Mouse (Mus musculus) megakaryocyte-erythroid progenitor cell, adult 5-6 weeks (primary cell): ENCODE results near the gene Fndc10. TPM values are rescaled to one million over a fixed set of nuclear protein-coding genes. Genes with fewer than 3 reads are reported as not detected.
"Not testable (repeated sequence)": the region's sequence is repeated elsewhere in the genome, so short reads cannot be mapped to it uniquely, and the experiment has no call there.

Source experiments
- ATAC-seq: replicated peaks from 2 replicates; pipeline ENCODE4 v1.8.0; 2016; ENCODE audit warnings: mild to moderate bottlenecking, inconsistent platforms; ENCODE audit not compliant: severe bottlenecking, poor library complexity, low FRiP score, low TSS enrichment
- total RNA-seq, 2 experiments: library from RNA; stranded (forward) in 1 of 2; stranded (reverse) in 1 of 2; fragments of 200-1000, 215-1000 nt in 1 of 2; fragments of >200 nt in 1 of 2; fragmentation: Nextera tagmentation in 1 of 2; gene quantifications; 2 replicates each; pipeline ENCODE4 v1.2.3; 2014 to 2017

The Fndc10 gene
- total RNA-seq (2014; fragmentation: Nextera tagmentation), result 1.1 and 2.8 TPM in 2 replicates
- total RNA-seq (2017), result 0.33 and 0.88 TPM in 2 replicates

DNA sequence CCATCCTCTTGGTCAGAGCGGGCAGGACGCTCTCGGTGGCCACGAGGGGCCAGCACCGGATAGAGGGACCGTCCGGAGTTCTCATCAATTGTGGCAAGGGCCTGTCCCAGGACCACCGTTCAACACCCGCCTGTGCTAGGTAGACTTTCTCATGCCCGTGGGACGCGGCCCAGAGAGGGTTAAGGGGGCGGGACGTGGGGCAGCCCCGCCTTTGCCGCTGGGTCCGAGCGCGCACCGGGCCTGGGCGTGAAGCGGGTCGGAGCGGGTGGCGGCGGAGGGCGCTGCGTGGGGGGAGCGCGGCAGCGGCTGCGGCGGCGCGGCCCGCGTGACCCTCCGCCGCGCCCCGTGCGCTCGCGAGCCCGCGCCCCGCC is at the start of gene Fndc10:
Gene Fndc10, plus strand, starts transcription at position 232 of the 371 bp plus-strand sequence.
- ATAC-seq, result no peak

DNA sequence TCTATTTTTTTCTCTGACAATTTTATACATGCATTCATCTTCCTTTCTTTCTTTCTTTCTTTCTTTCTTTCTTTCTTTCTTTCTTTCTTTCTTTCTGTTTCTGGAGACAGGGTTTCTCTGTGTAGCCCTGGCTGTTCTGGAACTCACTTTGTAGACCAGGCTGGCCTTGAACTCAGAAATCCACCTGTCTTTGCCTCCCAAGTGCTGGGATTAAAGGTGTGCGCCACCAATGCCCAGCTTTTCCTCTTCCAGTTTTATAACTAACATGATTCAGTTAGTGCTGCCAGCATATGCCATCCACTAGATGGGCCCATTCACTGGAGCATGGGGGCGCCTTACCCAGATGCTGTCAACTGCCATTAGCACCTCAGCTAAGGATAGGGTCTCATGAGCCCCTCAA is 48.8 kb upstream of the Fndc10 start, which contains the start of gene Gm10563:
Gene Gm10563, minus strand, starts transcription at position 101 of the 400 bp plus-strand sequence.
- not testable (repeated sequence) for ATAC-seq

DNA sequence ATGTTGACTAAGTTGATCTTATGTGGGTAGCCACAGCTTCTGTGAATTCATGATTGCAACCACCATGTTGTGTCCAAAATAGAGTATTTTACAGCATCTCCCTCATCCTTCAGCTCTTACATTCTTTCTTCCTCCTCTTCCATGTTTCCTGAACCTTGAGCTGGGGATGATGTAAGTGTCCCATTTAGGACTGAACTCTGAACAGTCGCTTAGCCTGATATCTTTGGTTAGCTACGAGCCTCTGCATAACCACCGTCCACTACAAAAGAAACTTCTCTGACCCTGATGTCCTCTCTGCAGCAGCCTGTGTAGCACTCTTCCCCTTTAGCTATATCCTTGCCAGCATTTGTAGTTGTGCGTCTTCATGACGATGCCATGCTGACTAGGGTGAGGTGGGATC is 48.4 kb upstream of the Fndc10 start:
- no peak for ATAC-seq

DNA sequence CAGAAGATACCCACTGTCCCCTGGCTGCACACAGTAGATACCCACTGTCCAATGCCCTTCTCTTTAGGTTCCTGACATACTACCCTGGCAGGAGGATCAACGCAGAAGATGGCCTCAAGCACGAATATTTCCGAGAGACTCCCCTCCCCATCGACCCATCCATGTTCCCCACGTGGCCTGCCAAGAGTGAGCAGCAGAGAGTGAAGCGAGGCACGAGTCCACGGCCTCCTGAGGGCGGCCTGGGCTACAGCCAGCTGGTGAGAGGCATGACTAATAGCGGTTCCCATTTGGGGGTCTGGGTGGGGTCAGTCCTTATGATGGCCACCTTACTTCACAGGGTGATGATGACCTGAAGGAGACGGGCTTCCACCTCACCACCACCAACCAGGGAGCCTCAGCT is 44.8 kb upstream of the Fndc10 start:
- no peak for ATAC-seq

DNA sequence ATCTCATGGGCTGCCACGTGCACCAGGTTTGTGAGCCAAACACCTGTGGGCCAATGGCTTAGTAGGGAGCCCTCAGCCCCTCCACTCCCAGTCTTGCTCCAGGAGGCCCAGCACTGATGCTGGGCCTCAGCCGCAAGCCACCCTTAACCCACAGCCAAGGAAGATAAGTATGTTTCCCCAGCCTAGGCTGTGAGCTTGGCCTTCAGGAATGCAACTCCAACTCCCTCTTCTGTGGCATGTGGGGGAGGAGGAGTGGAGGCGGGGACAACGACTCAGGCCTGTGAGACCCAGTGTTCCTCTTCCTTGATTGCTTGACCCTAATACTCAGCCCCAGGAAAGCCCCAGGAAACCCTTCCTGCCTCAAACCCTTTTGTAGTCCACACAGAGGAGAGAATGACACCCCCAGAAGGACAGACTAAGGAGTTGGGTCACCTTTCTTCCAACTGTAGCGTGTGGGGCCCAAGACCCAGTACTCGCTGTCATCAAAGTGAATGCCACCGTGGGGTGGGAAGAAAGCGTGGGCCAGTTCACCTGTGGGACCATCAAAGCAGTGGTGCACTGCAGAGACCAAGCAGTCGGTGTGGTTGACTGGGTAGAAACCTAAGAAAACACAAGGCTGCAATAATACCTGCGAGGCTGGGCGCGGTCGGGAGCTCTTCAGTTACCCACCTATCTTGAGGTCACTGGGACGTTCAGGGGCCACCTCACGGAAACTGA is 42.4 kb upstream of the Fndc10 start:
- ATAC-seq, result no peak

DNA sequence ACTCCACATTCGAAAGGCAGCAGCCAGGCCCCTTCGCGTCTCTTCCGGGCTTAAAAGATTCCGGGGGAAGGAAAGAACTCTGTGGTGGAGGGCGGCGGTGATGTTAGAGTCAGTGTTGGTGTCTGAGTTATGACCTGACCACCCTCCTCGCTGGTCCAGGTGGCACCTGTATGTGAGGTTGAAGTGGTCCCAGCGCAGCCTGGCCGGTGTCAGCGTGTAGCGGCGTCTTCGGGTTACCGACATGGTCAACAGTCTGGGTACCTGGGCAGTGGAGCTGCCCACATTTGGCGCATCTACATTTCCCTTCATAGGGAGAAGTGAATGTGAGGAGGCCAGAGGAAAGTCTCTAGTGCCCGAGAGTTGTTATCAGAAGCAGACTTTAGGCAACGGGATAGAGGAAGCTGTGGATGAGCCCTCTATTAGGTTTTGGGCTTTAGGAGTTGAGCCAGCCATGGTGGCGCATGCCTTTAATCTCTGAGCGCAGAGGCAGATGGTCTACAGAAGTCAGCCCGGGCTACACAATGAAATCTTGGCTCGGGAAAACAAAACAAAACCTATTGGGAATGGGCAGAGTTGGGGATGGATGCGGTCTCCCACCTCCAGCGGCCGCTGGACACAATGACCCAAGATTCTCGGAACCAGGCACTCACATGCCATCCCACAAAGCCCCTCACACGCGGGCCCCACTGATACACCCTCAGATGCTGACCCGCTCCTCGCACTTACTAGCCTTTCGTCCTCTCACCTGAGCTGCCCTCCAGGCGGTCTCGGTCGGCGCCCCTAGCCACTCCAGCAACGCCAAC is 41.7 kb upstream of the Fndc10 start:
- ATAC-seq, result no peak

DNA sequence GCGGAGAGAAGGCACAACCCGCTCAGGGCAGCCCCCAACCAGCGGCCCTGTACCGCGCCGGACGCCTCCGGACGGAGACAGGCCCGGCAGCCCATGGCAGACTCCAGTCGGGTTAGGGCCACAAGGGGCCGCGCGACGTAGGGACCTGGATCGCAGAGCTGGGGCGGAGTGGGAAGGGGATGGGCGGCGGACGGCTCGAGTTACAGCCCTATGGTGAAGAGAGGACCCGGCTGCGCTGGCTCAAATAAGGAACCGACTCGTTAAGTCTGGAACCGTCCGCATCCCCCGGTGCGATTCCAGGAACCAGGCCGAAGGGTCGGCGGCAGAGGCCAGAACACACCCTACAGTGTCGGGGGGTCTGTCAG is 41.1 kb upstream of the Fndc10 start, which contains the start of gene Mmp23:
Gene Mmp23, minus strand, starts transcription at position 299 of the 365 bp plus-strand sequence.
- ATAC-seq, result no peak

DNA sequence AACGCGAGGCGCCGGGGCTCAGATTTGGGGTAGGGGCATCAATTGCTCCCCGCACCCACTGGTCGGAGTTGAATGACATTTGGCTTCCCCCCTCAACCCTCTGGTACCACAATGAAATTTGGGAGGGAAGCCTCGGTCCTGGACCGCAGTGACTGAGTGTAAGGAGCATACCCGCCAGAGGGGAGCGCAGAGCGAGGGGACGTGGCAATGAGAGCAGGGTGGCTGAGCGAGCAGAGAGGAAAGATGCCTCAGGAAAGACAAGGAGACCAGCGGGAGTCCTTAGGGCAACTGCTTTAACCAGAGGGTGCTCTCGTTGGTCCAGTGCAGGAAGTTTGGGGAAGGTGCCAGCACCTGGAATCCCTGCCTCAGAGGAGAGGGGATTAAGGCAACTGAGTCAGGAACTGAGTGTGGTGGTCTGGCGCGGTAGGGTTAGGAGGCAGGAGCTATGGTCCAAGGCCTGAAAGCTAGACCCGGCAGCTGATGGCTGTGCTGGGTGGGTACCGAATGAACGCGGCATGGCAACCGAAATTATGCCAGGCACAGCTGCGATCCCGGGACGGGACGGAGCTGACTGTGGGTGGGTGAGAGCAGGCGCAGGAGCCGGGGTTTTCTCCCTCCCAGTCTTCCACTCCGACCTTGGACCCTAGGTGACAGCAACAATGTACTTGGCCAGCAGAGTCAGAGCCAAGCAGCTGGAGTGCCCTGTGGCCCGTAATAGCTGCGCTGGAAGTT is 40.5 kb upstream of the Fndc10 start:
- no peak for ATAC-seq

DNA sequence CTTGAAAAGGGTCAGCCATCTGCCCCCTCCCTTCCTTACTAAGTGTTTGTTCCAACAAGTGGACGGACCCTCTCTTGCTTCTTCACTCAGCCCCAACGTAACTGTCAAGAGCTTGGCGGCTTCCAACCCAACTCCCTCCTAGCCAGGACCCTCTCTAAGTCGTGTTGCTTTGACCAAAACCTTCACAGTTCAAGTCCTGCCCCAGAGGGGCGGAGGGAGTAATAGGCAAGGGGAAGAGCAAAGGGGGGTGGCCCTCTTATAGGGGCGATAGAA is 40.0 kb upstream of the Fndc10 start:
- ATAC-seq, result no peak

DNA sequence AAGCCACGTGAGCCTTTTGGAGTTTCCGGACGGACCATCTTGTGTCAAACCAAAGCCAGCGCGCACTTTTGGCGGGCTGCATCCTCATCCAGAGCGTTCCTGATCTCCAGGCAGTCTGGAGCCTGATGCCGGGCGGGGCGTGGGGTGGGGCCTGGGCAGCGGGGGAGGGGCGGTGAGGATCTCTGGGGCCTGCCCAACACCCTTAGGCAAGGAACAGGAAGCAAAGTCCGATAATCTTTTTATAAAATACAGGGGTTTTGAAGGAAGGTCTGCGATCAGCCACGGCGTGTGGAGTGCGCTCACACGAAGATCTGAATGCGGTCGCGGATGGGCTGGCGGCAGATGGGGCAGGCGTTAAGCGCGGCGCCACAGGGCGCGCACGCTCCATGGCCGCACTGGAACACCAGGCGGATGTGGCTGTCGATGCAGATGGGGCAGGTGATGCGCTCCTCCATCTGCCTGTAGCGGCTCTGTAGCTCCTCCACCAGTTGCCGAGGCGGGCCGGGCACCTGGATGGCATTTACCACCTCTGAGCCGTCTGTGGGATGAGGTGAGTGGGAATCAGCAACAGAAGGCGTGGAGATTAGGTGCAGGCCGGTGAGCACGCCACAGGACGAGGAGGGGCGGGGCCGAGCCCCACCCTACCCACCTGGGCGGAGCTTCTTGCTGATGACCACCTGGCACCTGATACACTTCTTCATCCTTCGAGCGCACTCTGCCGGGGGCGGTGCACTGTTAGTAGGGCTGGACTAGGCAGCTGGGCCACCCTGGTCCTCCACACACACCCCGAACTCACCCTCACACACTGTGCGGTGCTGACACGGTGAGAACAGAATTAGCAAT is 39.5 kb upstream of the Fndc10 start:
- ATAC-seq, result peak; percentile 43

DNA sequence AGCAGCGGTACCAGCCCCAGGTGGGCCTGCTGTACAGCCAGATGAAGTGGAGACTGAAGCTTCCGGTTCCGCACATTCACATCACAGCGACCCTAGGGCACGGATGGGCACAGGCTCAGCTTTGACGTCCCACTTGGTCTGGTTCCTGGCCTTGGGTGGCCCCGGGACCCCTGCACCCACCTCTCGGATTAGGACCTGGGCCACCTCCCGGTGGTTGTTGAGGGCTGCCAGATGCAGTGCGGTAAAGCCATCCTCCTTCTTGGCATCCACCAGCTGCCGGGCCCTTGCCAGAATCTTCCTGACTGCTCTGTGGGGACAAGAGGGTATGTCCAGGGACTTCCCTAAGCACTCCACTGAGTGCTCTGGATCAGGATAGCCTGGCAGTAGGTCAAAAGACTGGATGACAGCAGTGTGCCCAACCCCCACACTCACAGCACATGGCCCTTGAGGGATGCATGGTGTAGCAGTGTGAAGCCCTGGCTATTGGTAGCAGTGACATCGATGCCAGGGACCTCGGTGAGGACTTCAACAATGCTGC is 37.9 kb upstream of the Fndc10 start:
- no peak for ATAC-seq

DNA sequence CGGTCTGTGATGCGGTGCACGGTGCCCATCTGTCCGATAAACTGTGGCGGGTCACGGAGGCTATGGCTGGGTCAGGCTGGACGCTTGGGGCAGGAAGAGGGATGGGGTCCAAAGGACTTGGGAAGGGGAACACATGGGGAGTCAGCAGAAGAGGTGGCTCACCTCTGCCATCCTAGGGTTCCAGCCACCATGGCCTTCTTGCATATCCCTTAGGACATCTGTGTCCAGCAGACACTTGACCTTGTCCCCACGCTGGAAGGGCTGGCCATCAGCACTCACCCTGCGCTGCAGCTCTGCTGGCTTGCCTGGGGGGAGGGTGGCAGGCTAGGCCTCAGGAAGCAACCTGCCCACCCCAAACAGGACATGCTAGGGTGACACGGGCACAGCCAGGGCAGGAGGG is 35.2 kb upstream of the Fndc10 start:
- no peak for ATAC-seq

DNA sequence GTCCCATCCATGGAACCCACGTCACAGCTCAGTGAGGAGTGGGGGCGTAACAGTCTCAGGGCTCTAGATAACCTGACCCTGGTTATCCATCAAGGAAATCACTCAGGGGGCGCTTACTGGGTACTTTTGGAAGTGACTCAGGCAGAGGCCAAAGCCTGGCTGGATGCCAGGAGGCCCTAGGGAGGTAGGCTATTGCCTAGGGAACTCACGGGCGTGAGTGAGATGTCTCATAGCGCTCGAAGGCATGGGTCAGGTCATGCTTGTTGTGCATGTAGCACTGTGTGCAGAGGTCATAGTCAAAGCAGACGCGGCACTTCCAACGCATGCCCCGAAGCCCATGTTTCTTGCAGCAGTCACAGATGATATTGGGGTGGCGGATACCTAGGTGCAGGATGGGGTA is 33.5 kb upstream of the Fndc10 start:
- ATAC-seq, result no peak

DNA sequence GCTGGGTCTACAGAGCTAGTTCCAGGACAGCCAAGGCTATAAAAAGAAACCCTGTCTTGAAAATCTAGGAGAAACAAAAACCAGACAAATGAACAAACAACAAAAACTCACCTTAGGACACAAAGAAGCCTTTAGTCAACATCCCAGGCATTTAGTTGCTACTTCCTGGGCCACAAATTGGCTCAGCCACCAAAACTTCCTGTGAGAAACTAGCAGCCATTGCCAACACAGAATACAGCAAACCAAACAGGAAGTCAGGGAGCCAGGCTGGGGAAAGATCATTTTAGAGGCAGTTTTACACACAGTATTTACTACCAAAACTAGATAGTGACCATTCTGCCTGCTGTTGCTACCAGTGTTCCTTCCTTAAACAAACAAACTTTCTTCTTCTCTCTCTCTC is 27.2 kb upstream of the Fndc10 start:
- ATAC-seq, result no peak

DNA sequence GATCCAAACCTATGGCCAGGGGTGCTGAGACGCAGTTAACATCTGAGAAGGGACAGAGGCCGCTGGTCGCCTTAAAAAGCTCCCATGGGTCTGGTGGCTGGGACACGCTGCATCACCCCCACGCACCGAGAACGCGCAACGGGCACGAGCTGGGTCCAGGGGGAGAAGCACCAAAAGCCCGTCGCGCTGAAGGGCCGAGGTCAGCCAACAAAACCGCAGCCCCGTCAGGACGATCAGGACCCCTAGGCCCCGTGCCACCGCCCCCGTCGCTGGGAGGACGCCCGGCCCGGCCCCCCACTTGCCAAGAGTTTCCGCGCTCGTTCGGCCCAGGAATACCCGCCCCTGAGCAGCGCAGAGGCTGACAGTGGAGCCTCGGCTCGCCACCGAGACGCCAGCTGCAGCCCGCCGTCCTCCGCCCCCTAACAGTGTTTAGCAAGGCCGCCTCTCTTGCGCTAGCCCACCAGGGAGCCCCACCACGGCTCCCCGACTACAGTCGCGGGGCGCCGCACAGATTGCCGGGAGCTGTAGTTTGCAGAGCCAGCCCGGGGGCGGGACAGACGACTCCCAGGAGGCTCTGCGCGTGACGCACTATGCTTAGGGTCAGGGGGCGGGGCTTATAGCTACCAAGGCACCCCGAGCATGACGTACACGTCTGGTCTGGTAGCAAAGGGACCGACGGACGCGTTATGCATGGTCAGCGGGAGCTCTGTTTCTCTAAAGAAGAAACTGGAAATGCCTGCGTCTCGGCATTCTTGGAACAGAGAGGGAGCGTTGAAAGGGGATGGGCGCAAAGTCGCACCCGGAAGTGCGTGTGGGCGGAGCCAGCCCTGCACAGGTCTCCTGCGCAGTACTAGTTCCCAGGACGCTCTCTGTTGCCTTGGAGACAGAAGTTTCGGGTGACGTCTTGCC is 25.2 kb upstream of the Fndc10 start, which contains the start of gene Mib2:
Gene Mib2, minus strand, starts transcription at position 510 of the 909 bp plus-strand sequence.
- ATAC-seq, result peak; percentile 98

DNA sequence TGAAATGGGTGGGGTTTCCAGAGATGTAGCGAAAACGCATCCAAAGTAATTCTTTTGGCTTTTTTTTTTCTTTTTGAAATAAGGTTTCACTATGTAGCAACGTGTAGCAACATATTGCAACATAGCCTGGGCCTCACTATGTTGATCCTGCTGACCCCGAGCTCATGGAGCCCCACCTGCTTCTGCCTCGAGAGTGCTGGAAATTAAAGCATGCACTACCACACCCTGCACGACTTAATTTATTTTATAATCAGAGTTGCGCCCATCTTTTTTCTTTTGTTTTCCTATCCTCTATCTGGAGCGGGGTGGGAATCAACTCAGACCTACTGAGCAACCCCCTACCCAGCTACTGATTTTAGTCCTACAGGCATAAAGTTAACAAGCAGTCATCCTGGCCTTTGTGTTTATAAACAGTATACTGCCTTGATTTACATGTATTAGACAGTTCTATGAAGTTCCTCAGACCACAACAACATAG is 24.5 kb upstream of the Fndc10 start:
- peak; percentile 22 for ATAC-seq

DNA sequence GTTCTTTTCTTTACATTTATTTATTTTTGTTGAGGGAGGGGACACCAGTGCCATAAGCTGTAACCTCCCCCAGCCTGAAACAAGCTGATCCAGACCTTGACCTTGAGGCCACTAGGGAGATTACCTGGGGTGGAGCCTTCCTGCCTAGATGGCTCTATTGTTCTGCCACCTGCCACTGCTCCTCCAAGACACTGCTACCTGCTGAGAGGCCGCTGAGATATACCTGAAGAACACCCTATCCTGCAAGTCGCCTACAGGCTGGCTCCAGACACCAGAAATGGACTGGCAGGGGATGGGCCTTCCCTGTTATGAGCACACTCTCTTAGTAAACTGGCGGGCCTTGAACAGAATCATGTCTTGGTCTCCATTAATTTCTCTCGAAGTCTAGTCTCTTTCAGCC is 23.9 kb upstream of the Fndc10 start:
- ATAC-seq, result not testable (repeated sequence)

DNA sequence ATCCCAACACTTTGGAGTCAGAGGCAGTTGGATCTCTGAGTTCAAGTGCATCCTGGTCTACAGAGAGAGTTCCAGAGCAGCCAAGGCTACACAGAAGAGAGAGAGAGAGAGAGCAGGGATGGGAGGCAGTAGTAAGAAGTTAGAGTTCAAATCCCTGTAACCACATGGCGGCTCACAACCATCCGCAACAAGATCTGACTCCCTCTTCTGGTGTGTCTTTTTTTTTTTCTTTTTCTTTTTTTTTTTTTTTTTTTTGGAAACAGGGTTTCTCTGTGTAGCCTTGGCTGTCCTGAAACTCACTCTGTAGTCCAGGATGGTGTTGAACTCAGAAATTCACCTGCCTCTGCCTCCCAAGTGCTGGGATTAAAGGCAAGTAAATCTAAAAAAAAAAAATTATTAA is 22.1 kb upstream of the Fndc10 start:
- no peak for ATAC-seq
